Mouse (Mus musculus) kidney, adult 18-20 months (tissue): Measurements from ENCODE around the gene Rbfox3.

Experiments
- DNase-seq: peaks from one replicate; pipeline ENCODE4 v3.0.0; 2021

The Rbfox3 gene

DNA sequence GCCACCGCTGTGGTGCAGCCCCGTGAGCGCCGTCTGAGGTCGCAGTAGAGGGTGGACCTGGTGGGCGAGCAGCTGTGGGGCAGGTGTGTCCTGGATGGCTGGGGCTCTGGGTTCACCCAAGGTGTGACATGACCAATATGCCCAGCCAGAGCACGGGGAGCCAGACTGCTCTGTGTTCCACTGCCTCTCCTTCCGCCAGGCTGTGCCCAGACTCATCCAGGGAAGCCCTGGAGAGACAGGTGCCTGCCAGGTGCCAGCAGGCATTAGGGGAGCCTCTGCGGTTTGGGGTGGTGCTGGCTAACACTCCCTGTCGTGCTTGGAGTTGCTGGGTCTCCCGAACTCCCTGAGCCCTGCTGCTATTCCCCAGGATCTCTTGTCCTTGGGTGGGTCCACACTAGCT lies 373.4 kb downstream of the Rbfox3 start:
- DNase-seq, result no peak

DNA sequence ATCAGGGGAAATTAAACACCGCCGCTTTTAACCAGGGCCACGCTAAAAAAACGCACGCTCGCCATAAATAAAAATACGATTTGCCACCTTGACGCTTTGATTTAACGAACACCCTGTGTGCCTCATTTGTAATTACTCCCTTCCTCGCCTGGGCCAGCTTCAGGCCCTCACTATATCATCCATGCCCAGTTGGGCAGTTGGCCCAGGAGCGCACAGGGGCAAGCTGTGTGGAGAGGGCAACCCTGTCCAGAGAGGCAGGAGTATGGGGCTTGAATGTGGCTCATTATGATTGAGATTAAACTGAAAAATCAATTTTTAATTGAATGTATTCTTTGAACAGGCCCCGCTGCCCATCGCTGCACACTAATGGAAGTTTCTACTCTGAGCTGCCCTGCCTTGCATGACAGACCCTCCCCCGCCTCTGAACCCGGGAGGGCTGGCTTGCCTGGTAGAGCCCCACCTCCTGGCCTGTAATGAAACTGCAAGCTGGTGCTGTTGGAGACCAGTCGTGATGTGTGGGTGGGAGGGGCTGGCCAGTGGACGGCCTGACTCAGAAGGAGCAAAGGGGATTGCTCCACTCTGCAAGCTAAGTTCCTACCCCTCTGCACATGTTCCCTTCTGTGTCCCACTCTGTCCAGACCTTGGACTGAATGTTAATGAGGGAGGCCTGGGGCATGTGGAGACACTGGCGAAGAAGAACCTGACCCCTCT lies 376.9 kb downstream of the Rbfox3 start:
- no peak for DNase-seq

DNA sequence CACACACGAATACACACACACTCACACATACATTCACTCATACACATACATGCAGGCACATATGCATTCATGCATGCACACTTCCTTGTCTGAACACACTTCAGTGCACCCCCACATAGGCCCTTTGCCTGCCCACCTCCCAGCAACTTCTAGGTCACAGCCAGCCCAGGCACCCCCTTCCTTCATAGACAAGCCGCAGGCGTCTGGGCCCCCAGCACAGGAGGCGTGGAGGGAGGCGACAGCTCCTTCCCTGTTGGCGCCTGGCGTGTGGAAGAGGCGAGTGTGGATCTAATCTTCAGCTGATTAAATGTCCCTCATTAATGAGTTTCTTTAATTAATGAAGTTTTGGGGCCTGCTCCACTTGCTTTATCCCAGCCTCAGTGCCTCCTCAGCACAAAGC lies 381.1 kb downstream of the Rbfox3 start:
- DNase-seq, result no peak

DNA sequence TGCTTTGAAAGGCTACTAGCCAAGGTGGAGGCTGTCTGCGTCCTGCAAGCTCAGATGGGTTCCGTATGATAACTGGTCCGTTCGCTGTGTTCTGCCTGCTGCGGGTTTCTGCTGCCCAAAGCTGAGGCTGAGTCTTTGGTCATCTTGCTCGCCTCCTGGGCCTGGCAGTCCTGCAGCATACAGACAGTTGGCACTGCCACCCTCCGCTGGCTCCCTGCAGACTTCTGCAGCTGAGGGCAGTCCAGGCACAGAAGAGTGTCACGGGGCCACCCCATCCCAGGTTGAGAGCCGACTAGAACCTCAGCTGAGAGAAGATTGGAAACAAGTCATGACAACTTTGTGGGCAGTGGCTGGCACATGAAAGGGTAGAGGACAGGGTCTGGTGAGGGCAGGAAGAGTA lies 382.6 kb downstream of the Rbfox3 start:
- no peak for DNase-seq

DNA sequence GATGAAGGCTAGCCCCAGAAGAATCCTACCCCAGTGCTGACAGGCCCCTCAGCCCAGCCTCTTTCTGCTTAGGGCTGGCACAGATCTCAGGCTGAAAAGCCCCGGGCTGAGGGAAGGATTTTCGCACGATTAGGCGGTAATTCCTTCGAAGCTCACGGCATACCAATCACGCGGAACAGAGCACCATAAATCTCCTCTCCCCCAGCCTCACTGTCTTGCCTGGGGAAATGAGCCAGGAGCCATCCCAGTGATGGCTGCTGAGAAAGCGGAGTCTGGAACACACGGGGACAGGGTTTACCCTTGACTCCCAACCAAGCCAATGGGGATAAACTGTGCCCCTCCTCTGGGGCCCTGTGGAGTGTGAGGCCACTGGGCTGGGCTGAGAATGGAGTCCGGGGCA lies 386.3 kb downstream of the Rbfox3 start:
- DNase-seq, result no peak

DNA sequence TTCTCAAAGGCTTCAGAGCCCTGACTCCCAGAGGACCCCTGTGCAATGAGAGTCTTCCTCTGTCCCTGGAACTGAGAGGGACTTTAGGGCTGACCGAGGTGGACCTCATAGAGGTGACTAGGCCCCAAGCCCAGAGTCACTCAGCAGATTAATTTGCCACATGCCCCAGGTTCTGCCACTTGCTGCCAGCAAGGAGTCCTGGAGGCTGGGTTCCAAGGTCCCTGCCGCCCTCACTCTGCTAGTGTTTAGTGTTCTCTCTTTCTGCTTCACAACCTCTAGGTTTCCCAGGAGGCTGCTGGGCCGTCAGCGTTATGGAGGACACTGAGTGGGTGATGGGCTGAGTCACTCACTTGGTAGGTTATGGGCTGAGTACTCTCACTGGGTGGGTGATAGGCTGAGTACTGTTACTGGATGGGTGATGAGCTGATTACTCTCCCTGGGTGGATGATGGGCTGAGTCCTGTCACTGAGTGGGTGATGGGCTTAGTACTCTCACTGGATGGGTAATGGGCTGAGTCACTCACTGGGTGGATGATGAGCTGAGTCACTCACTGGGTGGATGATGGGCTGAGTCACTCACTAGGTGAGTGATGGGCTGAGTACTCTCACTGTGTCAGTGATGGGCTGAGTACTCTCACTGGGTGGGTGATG lies 387.8 kb downstream of the Rbfox3 start:
- DNase-seq, result no peak

DNA sequence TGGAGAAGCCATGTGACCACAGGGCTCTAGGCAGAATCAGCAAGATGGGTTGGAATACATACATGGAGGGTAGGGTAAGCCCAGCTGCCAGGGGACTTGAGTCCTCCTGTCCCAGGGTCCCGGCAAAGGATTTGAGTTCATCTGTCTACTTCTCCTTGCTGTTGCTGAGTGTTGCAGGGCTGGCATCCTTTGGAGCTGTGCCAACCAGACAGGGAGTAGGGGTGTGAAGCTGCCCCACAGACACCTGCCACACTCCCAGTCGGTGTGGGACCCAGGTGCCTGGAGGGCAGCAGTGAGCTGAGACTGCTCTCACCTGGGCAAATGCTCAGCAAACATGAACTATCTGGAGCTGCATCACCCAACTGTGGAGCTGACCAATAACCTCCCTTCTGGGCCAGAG lies 390.5 kb downstream of the Rbfox3 start:
- DNase-seq, result no peak

DNA sequence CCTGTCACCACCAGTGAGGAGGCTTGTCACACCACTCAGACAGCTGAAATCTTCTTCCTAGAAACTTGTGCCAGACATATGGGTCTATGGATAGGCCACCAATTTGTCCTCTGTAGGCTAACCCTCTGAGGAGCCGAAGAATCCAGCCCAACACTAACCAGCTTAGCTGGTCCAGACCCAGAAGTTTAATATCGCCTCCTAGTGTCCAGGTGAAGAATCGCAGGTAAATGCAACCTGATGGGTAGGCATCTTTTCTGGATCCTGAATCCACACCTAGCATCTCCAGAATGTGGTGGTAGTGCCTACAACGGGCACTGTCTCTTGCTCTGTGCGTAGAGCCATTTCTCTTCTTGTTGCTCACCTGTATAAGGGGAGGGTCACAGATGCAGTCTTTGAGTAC lies 391.1 kb downstream of the Rbfox3 start:
- no peak for DNase-seq

DNA sequence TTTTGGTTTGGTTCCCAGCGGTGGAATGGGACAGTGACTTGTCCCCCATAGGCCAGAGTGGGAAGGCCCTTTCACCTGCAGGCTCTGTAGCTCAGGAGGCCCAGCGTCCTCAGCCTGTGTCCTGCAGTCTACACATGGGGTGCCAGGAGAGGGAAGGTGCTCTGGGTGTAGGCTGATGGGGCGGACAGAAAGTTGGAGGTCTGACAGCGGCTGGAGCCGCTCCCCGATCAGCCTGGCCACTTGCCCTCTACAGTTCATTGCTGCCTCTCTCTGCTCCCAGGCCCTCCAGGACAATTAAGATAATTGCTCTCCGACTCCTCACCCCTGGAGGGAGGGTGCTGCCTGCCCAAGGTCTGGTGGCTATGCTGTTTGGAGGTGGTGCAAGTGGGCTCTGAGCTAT lies 392.7 kb downstream of the Rbfox3 start:
- DNase-seq, result no peak

DNA sequence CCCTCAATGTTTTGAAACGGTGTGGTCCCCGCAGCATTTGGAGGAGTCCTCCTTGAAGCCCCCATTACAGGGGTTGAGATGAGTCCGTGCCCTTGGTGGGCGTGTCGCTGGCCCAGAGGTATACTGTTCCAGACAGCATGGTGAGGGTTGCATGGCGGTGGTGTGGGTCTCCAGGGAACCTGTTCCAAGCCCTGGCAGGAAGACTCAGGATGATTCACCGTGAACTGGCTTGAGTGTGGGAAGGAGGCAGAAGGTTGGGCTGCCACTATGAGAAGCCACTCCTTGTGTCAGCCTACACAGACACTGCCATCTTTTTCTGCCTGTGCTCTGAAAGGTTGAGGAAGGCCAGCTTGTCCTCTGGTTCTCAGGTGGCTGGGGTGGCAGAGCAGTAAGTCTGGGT lies 393.5 kb downstream of the Rbfox3 start:
- DNase-seq, result no peak

DNA sequence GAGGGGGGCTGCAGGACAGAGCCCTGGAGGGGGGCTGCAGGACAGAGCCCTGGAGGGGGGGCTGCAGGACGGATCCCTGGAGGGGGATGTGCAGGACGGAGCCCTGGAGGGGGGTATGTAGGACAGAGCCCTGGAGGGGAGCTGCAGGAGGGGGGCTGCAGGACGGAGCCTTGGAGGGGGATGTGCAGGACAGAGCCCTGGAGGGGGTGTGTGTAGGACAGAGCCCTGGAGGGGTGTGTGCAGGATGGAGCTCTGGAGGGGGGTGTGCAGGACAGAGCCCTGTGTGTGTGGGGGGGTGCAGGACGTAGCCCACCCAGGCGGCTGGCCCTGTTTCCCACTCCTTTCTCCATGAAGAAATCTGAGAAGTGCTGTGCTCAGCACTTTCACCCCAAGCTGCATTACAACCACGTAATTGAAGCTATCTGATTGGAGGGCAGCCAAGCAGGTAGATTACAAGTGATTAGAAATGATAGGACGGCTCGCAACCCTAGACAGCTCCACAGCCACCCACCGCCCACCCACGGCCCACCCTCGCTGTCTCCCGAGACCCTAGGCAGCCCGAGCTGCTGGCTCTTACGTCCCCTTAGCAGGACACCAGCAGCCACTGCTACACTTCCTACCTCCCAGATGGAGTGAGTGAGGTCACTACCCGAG lies 399.0 kb downstream of the Rbfox3 start:
- no peak for DNase-seq

DNA sequence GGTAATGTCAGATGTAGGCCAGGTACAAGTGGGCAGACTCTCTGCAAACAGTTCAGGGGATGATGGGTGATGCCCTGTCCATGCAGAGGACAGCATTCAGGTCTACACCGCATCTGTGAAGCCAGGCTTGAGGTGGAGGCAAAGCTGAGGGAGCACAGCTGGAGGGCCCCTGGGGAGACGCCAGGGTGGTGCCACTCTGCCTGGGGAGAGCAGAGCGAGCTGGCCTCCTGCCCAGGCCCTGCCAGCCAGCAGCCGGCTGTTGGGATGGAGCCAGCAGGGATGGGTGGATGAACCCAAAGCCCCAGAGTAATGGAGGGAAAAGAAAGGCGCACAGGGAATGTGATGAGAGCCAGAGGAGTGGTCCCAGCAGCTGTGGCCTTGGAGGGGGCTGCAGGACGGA lies 399.5 kb downstream of the Rbfox3 start:
- DNase-seq, result peak; percentile 68

DNA sequence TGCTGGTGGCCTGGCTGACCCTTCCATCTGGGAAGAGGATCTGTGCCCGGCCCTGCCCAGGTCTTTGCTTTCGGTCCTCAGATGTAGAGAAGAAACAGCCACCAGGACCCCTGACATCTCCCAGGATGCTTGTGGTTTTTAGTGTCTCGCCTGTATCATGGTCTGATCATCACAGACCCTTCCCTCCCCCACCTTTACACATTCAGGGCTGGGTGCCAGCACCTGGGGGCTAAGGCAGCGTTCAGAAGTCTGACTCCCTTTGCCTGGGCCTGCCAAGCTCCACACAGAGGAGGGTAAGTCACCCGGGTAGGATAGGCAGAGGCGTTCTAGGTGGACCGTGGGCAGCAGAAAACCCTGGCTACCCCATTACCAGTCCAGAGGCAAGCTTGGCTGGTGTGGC lies 403.1 kb downstream of the Rbfox3 start:
- no peak for DNase-seq

DNA sequence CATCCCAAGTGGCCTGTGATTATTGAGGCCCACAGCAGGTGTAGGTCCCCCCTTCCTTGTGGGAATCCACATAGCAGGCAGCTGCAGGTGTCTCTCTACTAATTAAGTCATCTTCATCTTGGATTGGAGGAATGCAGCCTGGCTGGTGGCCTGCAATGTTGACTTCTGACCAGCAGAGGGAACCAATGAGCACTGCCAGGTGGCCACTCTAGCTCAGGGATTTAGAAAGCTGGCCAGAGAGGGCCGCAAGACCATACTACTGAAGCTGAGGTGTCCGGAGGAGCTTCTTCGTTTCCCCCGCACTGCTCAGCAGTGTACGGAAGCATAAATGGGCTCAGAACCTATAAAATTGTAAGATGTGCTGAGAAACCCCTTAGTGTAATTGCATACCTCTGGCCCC lies 403.5 kb downstream of the Rbfox3 start:
- DNase-seq, result peak; percentile 84

DNA sequence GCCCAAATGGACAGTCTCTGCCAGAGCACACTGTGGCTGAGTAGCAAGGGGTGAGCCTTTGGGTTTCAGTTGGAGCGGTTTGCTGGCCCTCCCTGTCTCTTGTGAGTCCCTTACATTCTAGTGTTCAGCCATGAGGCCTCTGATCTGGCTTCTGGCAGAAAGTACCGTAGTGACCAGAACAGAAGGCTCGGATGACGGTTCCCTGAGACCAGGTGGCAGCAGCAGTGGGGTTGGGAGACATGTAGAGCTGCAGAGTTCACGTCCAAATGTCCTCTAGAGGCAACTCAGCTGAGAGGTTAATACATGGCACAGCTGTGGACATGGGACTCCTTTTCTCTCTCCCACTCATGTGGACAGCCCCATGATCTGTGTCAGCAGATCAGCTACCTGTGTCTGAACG lies 404.3 kb downstream of the Rbfox3 start:
- no peak for DNase-seq

DNA sequence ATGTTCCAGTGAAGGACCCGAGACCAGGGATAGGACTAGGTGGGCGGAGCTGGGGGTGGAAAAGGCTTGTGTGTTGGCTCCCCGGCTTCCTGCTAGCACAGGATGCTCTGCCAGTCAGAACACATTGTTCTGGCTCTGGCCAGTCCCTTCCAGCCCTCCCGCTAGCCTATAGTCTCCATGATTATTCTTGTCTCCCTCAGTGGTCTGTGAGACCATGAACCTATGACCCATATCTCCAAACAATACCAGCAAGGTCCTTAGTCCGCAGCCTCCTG lies 407.3 kb downstream of the Rbfox3 start:
- no peak for DNase-seq

DNA sequence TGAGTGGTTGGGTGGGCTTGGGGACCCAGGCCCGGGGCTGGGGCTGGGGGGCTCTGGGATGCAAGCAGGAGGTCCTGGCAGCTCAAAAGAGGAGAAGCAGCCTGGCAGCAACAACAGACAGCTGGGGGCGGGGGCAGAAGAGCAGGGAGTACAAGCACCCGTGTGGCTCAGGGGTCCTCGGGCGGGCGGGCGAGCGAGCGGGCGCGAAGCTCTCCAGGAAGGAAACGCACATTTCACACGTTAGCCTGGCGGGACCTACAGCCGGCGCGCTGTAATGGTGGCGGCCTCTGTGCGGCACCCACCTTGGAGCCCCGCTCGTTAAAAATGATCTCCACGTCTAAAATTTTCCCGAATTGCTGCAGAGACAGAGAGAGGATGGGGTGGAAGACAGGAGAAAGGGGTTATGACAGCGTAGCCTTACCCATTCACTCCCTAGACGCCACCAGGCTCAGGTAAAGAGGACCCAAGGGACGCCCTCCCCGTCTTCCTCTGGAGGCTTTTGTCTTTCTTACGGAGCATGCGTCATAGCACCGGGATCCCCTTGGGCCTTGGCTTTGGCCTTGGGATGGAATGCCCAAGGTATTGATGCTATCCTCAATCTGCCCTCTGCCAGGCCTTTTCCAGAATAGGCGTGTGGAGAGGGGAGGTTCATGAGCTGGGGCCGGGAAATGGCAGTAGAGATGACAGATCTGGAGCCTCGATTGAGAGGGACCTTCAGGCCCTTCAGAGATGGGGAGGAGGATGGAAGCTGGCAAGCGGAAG lies 407.8 kb downstream of the Rbfox3 start:
- DNase-seq, result no peak

DNA sequence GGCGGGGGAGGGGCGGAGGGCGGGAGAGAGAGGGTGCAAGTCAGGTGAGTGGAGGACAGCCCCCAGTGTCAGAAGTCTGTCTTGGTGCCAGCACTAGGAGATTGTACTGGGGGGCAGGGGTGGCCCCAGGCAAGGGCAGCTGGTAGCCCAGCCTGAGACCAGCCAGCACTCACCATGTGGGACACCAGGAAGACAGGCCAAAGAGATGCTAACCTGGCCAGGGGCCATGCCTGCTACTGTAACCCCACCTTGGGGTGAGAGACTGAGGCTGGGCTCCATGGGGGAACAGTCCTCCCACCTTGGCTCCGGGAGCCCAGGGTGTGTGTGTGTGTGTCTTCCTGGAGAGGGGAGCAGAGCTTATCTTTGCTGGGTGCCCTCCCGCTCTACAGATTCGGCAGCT lies 408.4 kb downstream of the Rbfox3 start:
- DNase-seq, result no peak

DNA sequence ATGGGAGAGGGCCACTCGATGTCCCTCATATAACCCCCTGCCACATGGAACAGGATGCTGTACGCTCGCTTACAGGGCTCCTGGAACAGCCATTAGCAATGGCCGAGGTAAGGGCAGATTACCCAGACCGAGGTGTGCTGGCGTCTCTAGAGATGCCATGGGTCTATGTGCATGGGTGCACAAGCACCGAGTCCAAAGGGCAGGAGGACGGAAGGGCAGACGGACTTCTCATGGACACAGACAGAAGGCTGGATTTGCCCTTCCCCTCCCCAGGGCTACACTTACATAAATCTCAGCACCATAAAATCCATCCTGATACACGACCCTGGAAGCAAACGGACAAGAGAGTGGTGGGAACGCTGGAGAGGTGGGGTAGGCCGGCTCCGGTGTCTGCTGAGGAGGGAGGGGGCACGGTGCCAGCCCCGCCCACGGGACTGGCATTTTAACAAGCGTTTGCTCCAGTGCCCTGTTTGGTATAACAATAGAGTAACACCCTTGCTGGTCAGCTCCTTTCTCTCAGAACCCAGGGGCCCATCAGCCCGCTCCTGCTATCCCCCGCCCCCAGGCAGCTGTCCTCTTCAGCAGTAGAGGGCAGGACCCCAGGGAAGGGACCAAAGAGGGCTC lies 415.2 kb downstream of the Rbfox3 start:
- DNase-seq, result peak; percentile 69

DNA sequence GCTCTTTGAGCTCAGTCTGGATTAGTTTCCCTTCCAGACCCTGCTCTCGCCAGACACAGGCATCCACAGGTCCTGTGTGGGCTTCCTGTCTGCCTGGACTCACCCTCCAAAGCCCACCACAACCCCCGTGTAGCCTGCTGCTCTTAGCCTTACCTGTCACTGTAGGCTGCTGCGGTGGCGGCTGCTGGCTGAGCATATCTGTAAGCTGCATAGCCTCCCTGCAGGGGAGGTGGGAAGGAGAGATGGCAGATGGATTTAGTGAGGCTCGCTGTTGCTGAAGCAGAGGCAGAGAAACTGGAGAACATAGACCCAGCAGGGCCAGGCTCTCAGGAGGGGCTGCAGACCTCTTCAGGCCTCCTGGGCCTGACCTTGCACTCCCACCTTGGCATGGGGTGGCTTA lies 416.3 kb downstream of the Rbfox3 start:
- no peak for DNase-seq

DNA sequence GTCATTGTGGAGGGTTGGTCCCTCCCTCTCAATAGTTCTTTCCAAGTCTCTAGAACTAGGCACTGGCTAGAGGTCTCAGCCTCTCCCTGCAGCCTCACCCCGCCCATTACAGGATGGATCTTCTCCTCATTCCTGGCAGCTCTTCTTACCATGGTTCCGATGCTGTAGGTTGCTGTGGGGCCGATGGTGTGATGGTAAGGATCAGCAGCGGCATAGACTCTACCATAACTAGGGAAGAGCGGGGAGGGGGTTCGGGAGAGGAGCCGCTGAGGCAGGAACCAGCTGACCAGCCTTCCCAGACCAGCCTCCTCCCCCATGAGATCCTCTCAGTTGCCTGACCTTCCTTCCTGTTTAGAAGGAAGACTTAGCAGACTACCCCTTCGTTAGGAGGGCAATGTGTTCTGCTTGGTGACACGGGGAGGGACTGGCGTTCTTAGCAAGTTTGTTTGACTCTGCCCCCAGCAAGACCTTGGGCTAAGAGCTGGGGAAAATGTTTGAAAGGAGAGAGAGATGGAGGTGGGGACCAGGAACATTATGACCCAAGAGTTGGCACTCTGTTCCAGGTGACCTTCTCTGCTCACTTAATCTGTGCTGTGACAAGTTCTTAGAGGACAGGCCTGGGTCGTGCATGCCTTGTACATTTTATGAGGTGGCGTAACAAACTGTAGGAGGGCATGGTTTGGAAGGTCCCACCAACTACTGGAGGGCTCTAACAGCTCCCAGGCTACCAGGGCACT lies 417.2 kb downstream of the Rbfox3 start:
- no peak for DNase-seq

DNA sequence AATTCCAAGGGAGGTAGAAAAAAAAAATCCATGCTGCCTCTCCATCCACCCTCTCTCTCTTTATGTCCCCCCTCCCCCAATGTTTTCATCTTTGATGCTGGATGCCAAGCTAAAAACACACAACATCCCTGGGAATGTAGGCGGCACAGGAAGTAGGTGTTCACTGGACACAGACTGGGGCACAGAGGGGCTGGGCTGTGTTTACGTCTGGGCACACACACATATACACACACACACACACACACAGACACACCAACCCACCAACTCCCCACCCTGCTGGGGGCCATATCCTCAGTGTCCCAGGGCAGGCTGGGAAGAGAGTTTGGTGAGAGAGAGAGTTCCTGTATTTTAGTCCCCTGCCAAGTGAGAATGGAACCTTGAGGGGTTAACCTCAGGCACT lies 417.9 kb downstream of the Rbfox3 start:
- DNase-seq, result no peak

DNA sequence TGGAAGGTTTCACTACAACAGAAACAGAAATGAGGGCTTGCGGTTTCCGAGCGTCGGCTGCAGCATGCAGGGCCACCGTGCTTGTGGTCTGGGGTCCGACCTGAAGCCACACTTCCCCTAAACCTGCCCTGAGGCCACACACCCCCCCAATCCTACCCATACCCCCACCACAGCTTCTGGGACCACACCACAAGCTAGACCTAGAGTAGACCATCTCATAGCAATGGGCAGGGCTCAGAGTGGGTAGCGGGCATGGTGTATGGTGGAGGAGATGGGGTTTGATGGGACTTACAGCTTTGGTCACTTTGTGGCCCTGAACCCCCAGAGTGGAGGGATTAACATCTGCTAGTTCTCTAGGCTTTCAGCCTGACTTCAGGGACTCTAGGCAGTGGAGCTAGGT lies 420.2 kb downstream of the Rbfox3 start:
- no peak for DNase-seq
